Mouse (Mus musculus): ENCODE measurements around the gene Nkx2-9. TPM values are rescaled to one million over a fixed set of nuclear protein-coding genes. Genes with fewer than 3 reads are reported as not detected.

Nkx2-9 gene
- not detected for polyA plus RNA-seq (2014; fragmentation: Illumina TruSeq; extraction: RNeasy Lipid Tissue Mini Kit (QIAGEN cat#74804); ENCODE audit: insufficient read depth, low read depth, low replicate concordance)

GRCm38 (mm10) chr12:56612761-56613437 is at the start of gene Nkx2-9:
Nkx2-9 (minus strand) TSS chr12:56613284.

Other genes starting within 250 kb of the Nkx2-9 start
- 58.9 TPM for gene Nkx2-1, start 76.4 kb downstream of the Nkx2-9 start, polyA plus RNA-seq (2014; fragmentation: Illumina TruSeq; extraction: RNeasy Lipid Tissue Mini Kit (QIAGEN cat#74804); ENCODE audit: insufficient read depth, low read depth, low replicate concordance)
- gene Pax9, start 78.5 kb upstream of the Nkx2-9 start, polyA plus RNA-seq (2014; fragmentation: Illumina TruSeq; extraction: RNeasy Lipid Tissue Mini Kit (QIAGEN cat#74804); ENCODE audit: insufficient read depth, low read depth, low replicate concordance): 0.10 TPM